Mouse (Mus musculus) layer of hippocampus, postnatal 10 days (tissue): ENCODE results near the gene Sdhaf1. TPM values are rescaled to one million over a fixed set of nuclear protein-coding genes. Genes with fewer than 3 reads are reported as not detected.

ENCODE experiments used
- DNase-seq, 2 experiments: peaks; one replicate each; pipeline ENCODE4 v3.0.0; 2021; ENCODE audit warnings: low spot score in 2 of 2
- total RNA-seq, 2 experiments: library from RNA; stranded (reverse); gene quantifications; 2 replicates each; pipeline ENCODE4 v1.2.3; 2021

Sdhaf1 gene
- total RNA-seq, 2 experiments from 2014 or later = 7.8 to 9.4 TPM

GRCm38 (mm10) chr7:30326427-30326826, 2.7 kb upstream of the Sdhaf1 start:
- DNase-seq = no peak

- DNase-seq = peak in 1 of 2 experiments; percentile 49
These were observed 1.7 kb upstream of the Sdhaf1 start for GRCm38 (mm10) chr7:30325364-30325763.

GRCm38 (mm10) chr7:30324300-30324944, 727 bp upstream of the Sdhaf1 start:
- no peak for DNase-seq

- DNase-seq = no peak
These were observed 830 bp downstream of the Sdhaf1 start for GRCm38 (mm10) chr7:30322865-30323264.

GRCm38 (mm10) chr7:30322285-30322667, 1.4 kb downstream of the Sdhaf1 start:
- DNase-seq = peak; percentile 95 to 97

- DNase-seq = peak; percentile 42 to 61
These were observed 2.0 kb downstream of the Sdhaf1 start, which contains the start of gene E130208F15Rik for GRCm38 (mm10) chr7:30321539-30322284. Gene E130208F15Rik, plus strand, starts transcription at chr7:30321740.

GRCm38 (mm10) chr7:30320946-30321345, 2.7 kb downstream of the Sdhaf1 start:
- DNase-seq = no peak

GRCm38 (mm10) chr7:30318142-30318541, 5.6 kb downstream of the Sdhaf1 start:
- no peak for DNase-seq

- no peak for DNase-seq
These were observed 7.9 kb downstream of the Sdhaf1 start for GRCm38 (mm10) chr7:30315559-30316529.

- DNase-seq = no peak
These were observed 9.0 kb downstream of the Sdhaf1 start, which contains the start of gene Syne4 for GRCm38 (mm10) chr7:30314721-30315155. Gene Syne4, plus strand, starts transcription at chr7:30314807.

GRCm38 (mm10) chr7:30313666-30314320, 9.9 kb downstream of the Sdhaf1 start:
- no peak for DNase-seq

- no peak for DNase-seq
These were observed 13.6 kb downstream of the Sdhaf1 start for GRCm38 (mm10) chr7:30310136-30310535.

- DNase-seq = no peak
These were observed 14.1 kb downstream of the Sdhaf1 start for GRCm38 (mm10) chr7:30309395-30310129.

- DNase-seq = peak; percentile 89 to 92
These were observed 15.4 kb downstream of the Sdhaf1 start, which contains the start of gene Alkbh6 for GRCm38 (mm10) chr7:30308076-30309005. Gene Alkbh6, plus strand, starts transcription at chr7:30308717.

GRCm38 (mm10) chr7:30306083-30306779, 17.5 kb downstream of the Sdhaf1 start:
- no peak for DNase-seq

GRCm38 (mm10) chr7:30300914-30301313, 22.8 kb downstream of the Sdhaf1 start:
- DNase-seq = peak in 1 of 2 experiments; percentile 41

GRCm38 (mm10) chr7:30297266-30297665, 26.4 kb downstream of the Sdhaf1 start:
- DNase-seq = no peak

- DNase-seq = no peak
These were observed 26.9 kb downstream of the Sdhaf1 start for GRCm38 (mm10) chr7:30296816-30297215.
